Mouse (Mus musculus) liver, postnatal 0 days (tissue): Measurements from ENCODE around the gene Acadvl. TPM values are rescaled to one million over a fixed set of nuclear protein-coding genes. Genes with fewer than 3 reads are reported as not detected.

Source experiments
- ATAC-seq: fragments of 200-750 bp; cut with Nextera tagmentation; 2 replicates; pipeline ENCODE4 v1.8.0; 2017; ENCODE audit warnings: mild to moderate bottlenecking, moderate library complexity
- DNase-seq: peaks from one replicate; pipeline ENCODE4 v3.0.0-alpha.2; 2016
- H3K27ac ChIP-seq: fragments of 300-500 bp; sonication (generic); 2 replicates; pipeline ENCODE4 v1.5.1; 2014; ENCODE audit warnings: antibody characterized with exemption, moderate library complexity, mild to moderate bottlenecking, low read depth
- H3K27me3 ChIP-seq: fragments of 300-500 bp; sonication (generic); 2 replicates; pipeline ENCODE4 v1.6.1; 2014; ENCODE audit warnings: low read length, control low read depth, mixed read lengths; ENCODE audit not compliant: insufficient read depth
- H3K36me3 ChIP-seq: fragments of 300-500 bp; sonication (generic); replicated peaks from 2 replicates; pipeline ENCODE4 v1.6.1; 2014; ENCODE audit warnings: mild to moderate bottlenecking, control low read depth, low read length, moderate library complexity, mixed read lengths; ENCODE audit not compliant: insufficient read depth
- H3K4me1 ChIP-seq: fragments of 300-500 bp; sonication (generic); 2 replicates; pipeline ENCODE4 v1.6.1; 2014; ENCODE audit warnings: antibody characterized with exemption, mild to moderate bottlenecking, control low read depth; ENCODE audit not compliant: insufficient read depth
- H3K4me2 ChIP-seq: fragments of 300-500 bp; sonication (generic); 2 replicates; pipeline ENCODE4 v1.6.1; 2014; ENCODE audit warnings: low read depth, mild to moderate bottlenecking, low read length, moderate library complexity, mixed read lengths
- H3K4me3 ChIP-seq: fragments of 300-500 bp; sonication (generic); 2 replicates; pipeline ENCODE4 v1.5.1; 2014; ENCODE audit warnings: low read depth, low read length
- H3K9ac ChIP-seq: fragments of 300-500 bp; sonication (generic); replicated peaks from 2 replicates; pipeline ENCODE4 v1.6.1; 2014; ENCODE audit warnings: mild to moderate bottlenecking, moderate library complexity
- H3K9me3 ChIP-seq: fragments of 300-500 bp; sonication (generic); 2 replicates; pipeline ENCODE4 v1.6.1; 2016; ENCODE audit warnings: mild to moderate bottlenecking, control low read depth, low read length, mixed read lengths
- CTCF ChIP-seq: sonication (generic); IDR thresholded peaks from 2 replicates; pipeline ENCODE4 v1.5.1; 2016; ENCODE audit warnings: antibody characterized with exemption, low read depth
- EP300 ChIP-seq: IDR thresholded peaks from 2 replicates; pipeline ENCODE4 v1.6.1; 2016; ENCODE audit warnings: antibody characterized with exemption, low read depth, mild to moderate bottlenecking
- WGBS: fragments of 180-500 bp; shearing (Covaris S2); extraction: QIAGEN DNeasy Blood & Tissue Kit; methylation state at CpG from one replicate; pipeline ENCODE4 v1.1.7; 2014; ENCODE audit not compliant: insufficient replicate concordance; 5-methylcytosine and 5-hydroxymethylcytosine counted together
- polyA plus RNA-seq: library from polyadenylated mRNA; unstranded; fragments of >200 nt; fragmentation: Nextera tagmentation; extraction: Ambion mirVana; gene quantifications from 2 replicates; pipeline ENCODE4 v1.2.1, GENCODE M21; 2015

Gene Acadvl
- 345 and 367 TPM in 2 replicates for polyA plus RNA-seq

- Histone ChIP-seq H3K9ac (peak within 1 kb of the TSS; percentile 83), H3K4me1 (peaks cover 16% of the 10 kb centered on the region), H3K4me3 (peak within 1 kb of the TSS; percentile 77), H3K36me3 (peaks cover 34% of the 10 kb centered on the region), H3K4me2 (peak within 1 kb of the TSS; percentile 90), H3K27me3 (no peaks in the 10 kb centered on the region), H3K27ac (peak within 1 kb of the TSS; percentile 91), H3K9me3 (no peaks in the 10 kb centered on the region)
- peak; percentile 94 for ATAC-seq
- TF ChIP-seq EP300 (no peak), CTCF (peak; percentile 63)
- peak; percentile 92 for DNase-seq
- WGBS: 1% methylated on average over 35 of the region's 35 CpGs
Observed at GRCm38 (mm10) chr11:70014880-70015558, at the start of gene Acadvl. Acadvl (minus strand) TSS chr11:70015411.

- no peaks in the 10 kb centered on the region; the same call in 1 of the 2 replicates for H3K36me3 ChIP-seq
- no peak overlapping the region for H3K9ac ChIP-seq
- no peaks in the 10 kb centered on the region for H3K27me3 ChIP-seq
- no peak overlapping the region for H3K27ac ChIP-seq
- 62% methylated on average over 3 of the region's 3 CpGs for WGBS
- H3K4me3 ChIP-seq: no peak overlapping the region
- H3K4me2 ChIP-seq: no peak overlapping the region
- DNase-seq: no peak
- no peaks in the 10 kb centered on the region for H3K4me1 ChIP-seq
- no peak for ATAC-seq
- no peaks in the 10 kb centered on the region for H3K9me3 ChIP-seq
- TF ChIP-seq EP300 (no peak), CTCF (peak; percentile 28)
Observed at GRCm38 (mm10) chr11:70063053-70063452, 47.8 kb upstream of the Acadvl start.

- peaks cover 6% of the 10 kb centered on the region for H3K36me3 ChIP-seq
- DNase-seq (no peak), ATAC-seq (no peak)
- no peaks in the 10 kb centered on the region for H3K4me1 ChIP-seq
- no peak for TF ChIP-seq EP300
- no peak for TF ChIP-seq CTCF
- H3K27ac ChIP-seq: no peak overlapping the region
- no peaks in the 10 kb centered on the region for H3K27me3 ChIP-seq
- H3K4me2 ChIP-seq: no peak overlapping the region
- WGBS: 62% methylated on average over 6 of the region's 6 CpGs
- H3K9me3 ChIP-seq: no peaks in the 10 kb centered on the region
- no peak overlapping the region for H3K4me3 ChIP-seq
- no peak overlapping the region for H3K9ac ChIP-seq
Observed at GRCm38 (mm10) chr11:70059930-70060329, 44.7 kb upstream of the Acadvl start.

- no peak for DNase-seq
Observed at GRCm38 (mm10) chr11:70057805-70058204, 42.6 kb upstream of the Acadvl start.

GRCm38 (mm10) chr11:70055618-70056214 is 40.5 kb upstream of the Acadvl start:
- peak overlapping the region; percentile 71 for H3K4me2 ChIP-seq

More at GRCm38 (mm10) chr11:70057805-70058204, 42.6 kb upstream of the Acadvl start:
- no peak for ATAC-seq
- WGBS: 80% methylated on average over 9 of the region's 9 CpGs
- no peaks in the 10 kb centered on the region for H3K4me1 ChIP-seq
- peaks cover 6% of the 10 kb centered on the region for H3K36me3 ChIP-seq
- no peak overlapping the region for H3K9ac ChIP-seq
- H3K4me3 ChIP-seq: no peak overlapping the region
- no peak overlapping the region for H3K27ac ChIP-seq
- no peaks in the 10 kb centered on the region for H3K9me3 ChIP-seq
- H3K4me2 ChIP-seq: no peak overlapping the region
- no peak for TF ChIP-seq EP300
- TF ChIP-seq CTCF: no peak
- H3K27me3 ChIP-seq: no peaks in the 10 kb centered on the region

GRCm38 (mm10) chr11:70053898-70054570 is 38.8 kb upstream of the Acadvl start, which contains the start of gene Asgr1:
Asgr1 (plus strand) TSS chr11:70054085.
- Histone ChIP-seq H3K4me1 (no peaks in the 10 kb centered on the region), H3K4me2 (peak within 1 kb of the TSS; percentile 71), H3K36me3 (peaks cover 6% of the 10 kb centered on the region), H3K4me3 (peak within 1 kb of the TSS; percentile 38), H3K27ac (peak within 1 kb of the TSS; percentile 88), H3K9me3 (no peaks in the 10 kb centered on the region), H3K9ac (peak within 1 kb of the TSS; percentile 54), H3K27me3 (no peaks in the 10 kb centered on the region)
- DNase-seq (peak; percentile 66), ATAC-seq (peak; percentile 93)
- WGBS: 59% methylated on average over 10 of the region's 10 CpGs
- peak; percentile 30; the same call in 1 of the 2 replicates for TF ChIP-seq EP300
- no peak for TF ChIP-seq CTCF

More at GRCm38 (mm10) chr11:70055618-70056214, 40.5 kb upstream of the Acadvl start:
- DNase-seq (peak; percentile 85), ATAC-seq (peak; percentile 16; the same call in 1 of the 2 replicates)
- WGBS: 32% methylated on average over 18 of the region's 18 CpGs
- Histone ChIP-seq H3K27me3 (no peaks in the 10 kb centered on the region), H3K36me3 (peaks cover 6% of the 10 kb centered on the region), H3K27ac (peak overlapping the region; percentile 88), H3K4me1 (no peaks in the 10 kb centered on the region), H3K9ac (peak overlapping the region; percentile 13; the same call in 1 of the 2 replicates), H3K4me3 (peak overlapping the region; percentile 38), H3K9me3 (no peaks in the 10 kb centered on the region)
- peak; percentile 95 for TF ChIP-seq CTCF
- TF ChIP-seq EP300: no peak
